Mouse (Mus musculus) bone marrow, adult 2 months (tissue): ENCODE measurements around the gene Sgk1.

ENCODE experiments used
- CTCF ChIP-seq: fragments of 200-500 bp; IDR thresholded peaks from 2 replicates; pipeline ENCODE4 v1.5.1; 2011; ENCODE audit warnings: low read length, control low read depth; ENCODE audit not compliant: control insufficient read depth, insufficient read depth
- POLR2A ChIP-seq: fragments of 200-500 bp; IDR thresholded peaks from 2 replicates; pipeline ENCODE4 v1.6.1; 2011; ENCODE audit warnings: low read depth, mild to moderate bottlenecking, control low read depth, low read length, borderline replicate concordance; ENCODE audit not compliant: control insufficient read depth

DNA sequence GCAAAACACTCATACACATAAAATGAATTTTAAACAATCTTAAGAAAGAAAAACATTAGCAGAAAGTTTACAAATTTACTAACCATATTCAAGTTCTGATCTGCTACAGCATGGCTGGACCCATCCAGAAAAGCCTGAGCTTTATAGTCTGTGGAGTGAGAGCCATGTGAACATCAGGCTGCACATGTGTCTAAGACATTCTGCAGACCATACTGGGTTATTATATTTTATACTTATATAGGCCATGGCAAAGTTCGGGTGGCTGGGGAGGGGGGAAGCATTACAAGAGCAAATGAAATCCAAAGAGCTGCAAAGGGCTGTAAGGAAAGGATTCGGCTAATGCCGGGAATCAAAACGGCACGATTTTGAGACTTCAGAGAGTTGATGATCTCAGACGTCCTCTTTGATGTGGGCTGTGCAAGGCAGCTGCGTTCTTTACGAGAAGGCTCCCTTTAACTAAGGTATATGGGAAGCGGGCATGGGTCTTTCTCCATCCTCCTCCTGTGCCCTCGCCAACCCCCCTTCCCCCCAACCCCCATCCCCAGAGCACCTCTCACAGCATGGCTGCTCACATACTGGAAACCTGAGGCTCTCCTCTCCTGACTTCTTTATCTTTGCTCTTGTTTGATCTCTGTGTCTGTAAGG lies 29.4 kb downstream of the Sgk1 start:
- TF ChIP-seq POLR2A (no peak), CTCF (no peak)
